Mouse (Mus musculus) myocyte (in vitro differentiated cells): Measurements from ENCODE around the gene Cers3.

ENCODE experiments used
- CEBPB ChIP-seq: IDR thresholded peaks from 2 replicates; pipeline ENCODE4 v1.6.1; 2011; ENCODE audit warnings: mild to moderate bottlenecking, moderate library complexity; ENCODE audit not compliant: poor library complexity, insufficient read depth, severe bottlenecking
- MAX ChIP-seq: IDR thresholded peaks from one replicate; pipeline ENCODE4 v1.6.1; 2011; ENCODE audit warnings: low read depth, mild to moderate bottlenecking, control low read depth
- MYOD1 ChIP-seq, 3 experiments: IDR thresholded peaks; one replicate each; pipeline ENCODE4 v1.6.1; 2011; ENCODE audit warnings: control low read depth in 2 of 3, low read depth in 2 of 3, mild to moderate bottlenecking in 2 of 3, moderate library complexity in 1 of 3; ENCODE audit not compliant: insufficient read length in 2 of 3, control insufficient read depth in 1 of 3
- MYOG ChIP-seq, 3 experiments: IDR thresholded peaks; one replicate each; pipeline ENCODE4 v1.6.1; 2011; ENCODE audit warnings: control low read depth in 2 of 3, low read depth in 2 of 3, mild to moderate bottlenecking in 2 of 3; ENCODE audit not compliant: insufficient read length in 2 of 3, control insufficient read depth in 1 of 3, insufficient read depth in 1 of 3
- POLR2A ChIP-seq: IDR thresholded peaks from one replicate; pipeline ENCODE4 v1.6.1; 2011; ENCODE audit warnings: low read depth, mild to moderate bottlenecking, control low read depth, moderate library complexity; ENCODE audit not compliant: insufficient read length
- POLR2AphosphoS2 ChIP-seq: IDR thresholded peaks from one replicate; pipeline ENCODE4 v1.6.1; 2011; ENCODE audit warnings: low read depth, control low read depth; ENCODE audit not compliant: insufficient read length

- TF ChIP-seq POLR2AphosphoS2: no peak
- no peak for TF ChIP-seq POLR2A
- TF ChIP-seq MAX: no peak
- no peak for TF ChIP-seq CEBPB
- TF ChIP-seq MYOG (IDR thresholded peaks at IDR 0.05; ENCODE audit: control insufficient read depth in 1 of 3, insufficient read depth in 1 of 3, insufficient read length in 2 of 3, low read depth in 2 of 3): no peak
- TF ChIP-seq MYOD1 (IDR thresholded peaks at IDR 0.05; ENCODE audit: control insufficient read depth in 1 of 3, insufficient read length in 2 of 3, low read depth in 2 of 3): no peak
Measured at GRCm38 (mm10) chr7:66820034-66820433, 76.7 kb downstream of the Cers3 start.
